Mouse (Mus musculus) gastrocnemius, adult 8-10 months (tissue): Measurements from ENCODE around the gene Mycbp. TPM values are rescaled to one million over a fixed set of nuclear protein-coding genes. Genes with fewer than 3 reads are reported as not detected.
"Not testable (repeated sequence)": the region's sequence is repeated elsewhere in the genome, so short reads cannot be mapped to it uniquely, and the experiment has no call there.

ENCODE experiments used
- DNase-seq, 2 experiments: peaks; one replicate each; pipeline ENCODE4 v3.0.0; 2022; ENCODE audit warnings: low spot score in 2 of 2
- total RNA-seq, 4 experiments: library from RNA; stranded (reverse); gene quantifications; 2 replicates each; pipeline ENCODE4 v1.2.4; 2022

The Mycbp gene
- total RNA-seq, 4 experiments from 2014 or later, result 12.3 to 34.6 (median 21.5) TPM

- peak; percentile 28 to 33 for DNase-seq
Measured at GRCm38 (mm10) chr4:123939838-123940237, 35.2 kb downstream of the Mycbp start.

DNA sequence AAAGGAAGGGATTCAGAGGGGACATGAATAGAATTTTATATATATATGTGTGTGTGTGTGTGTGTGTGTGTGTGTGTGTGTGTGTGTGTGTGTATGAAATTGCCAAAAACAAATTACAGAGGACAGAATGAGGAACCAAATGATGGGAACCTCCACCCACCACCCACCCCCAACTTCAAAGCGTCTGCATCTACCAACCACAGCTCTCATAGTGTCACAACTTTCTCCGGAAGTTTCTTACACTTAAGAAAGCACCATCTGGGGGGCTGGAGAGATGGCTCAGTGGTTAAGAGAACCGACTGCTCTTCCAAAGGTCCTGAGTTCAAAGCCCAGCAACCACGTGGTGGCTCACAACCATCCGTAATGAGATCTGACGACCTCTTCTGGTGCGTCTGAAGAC is 36.2 kb downstream of the Mycbp start:
- DNase-seq, result not testable (repeated sequence)

GRCm38 (mm10) chr4:123946701-123947100 is 42.1 kb downstream of the Mycbp start:
- DNase-seq, result no peak

DNA sequence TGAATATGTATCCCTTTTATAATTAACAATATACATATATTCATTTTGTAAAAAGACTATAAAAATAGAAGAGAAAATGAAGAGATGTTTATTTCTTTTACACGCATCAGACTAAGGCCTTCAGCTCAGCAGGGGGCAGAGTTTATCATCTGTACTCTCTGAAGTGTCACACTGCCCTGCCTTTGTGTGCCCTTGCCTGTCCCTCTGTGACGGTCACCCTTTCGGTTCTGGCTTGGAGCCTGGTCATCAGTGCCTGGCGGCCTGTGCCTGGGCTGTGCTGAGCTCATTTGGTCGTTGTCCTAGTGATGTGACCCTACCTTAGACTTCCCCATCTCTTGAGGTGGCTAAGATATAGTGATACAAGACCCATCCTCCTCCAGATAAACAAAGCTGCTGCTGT is 42.5 kb downstream of the Mycbp start:
- DNase-seq, result no peak

- DNase-seq, result no peak
Measured at GRCm38 (mm10) chr4:123948901-123949300, 44.3 kb downstream of the Mycbp start.

DNA sequence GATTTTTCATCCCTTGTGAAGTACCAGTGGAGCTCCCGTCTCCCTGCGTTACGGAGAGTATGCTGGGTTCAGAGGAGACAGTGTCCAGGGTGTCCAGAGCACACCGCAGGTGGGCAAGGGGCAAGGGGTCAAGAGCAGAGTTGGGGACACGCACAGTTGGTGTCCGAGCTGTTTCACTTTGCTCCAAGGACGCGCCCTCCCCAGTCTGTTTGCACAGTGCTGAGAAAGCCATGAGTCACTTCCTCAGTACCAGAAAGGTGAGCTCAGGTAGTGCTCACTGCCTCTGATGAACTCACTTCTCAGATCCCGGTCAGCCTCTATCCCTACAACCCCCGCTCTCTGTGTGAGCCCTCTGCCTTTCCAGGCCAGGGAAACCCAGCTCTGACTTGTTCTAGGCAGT is 45.0 kb downstream of the Mycbp start:
- DNase-seq, result no peak

- no peak for DNase-seq
Measured at GRCm38 (mm10) chr4:123952059-123952458, 47.4 kb downstream of the Mycbp start.

- peak; percentile 25 to 48 for DNase-seq
Measured at GRCm38 (mm10) chr4:123956703-123957491, 52.3 kb downstream of the Mycbp start.

DNA sequence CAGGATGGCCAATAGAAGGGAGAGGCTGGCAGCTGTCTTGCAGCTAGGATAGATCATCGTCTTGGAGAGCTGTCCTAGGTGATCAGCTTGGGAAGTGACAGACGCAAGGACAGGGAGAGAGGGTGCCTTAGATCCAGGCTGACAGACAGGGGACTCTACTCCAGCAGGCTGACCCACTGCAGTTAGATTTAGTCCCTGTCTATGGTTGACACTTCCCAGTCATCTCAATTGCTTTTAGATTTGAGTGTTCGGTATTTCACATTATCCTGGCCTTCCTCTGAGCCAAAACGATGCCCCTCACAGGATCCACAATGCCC is 52.8 kb downstream of the Mycbp start:
- no peak for DNase-seq

DNA sequence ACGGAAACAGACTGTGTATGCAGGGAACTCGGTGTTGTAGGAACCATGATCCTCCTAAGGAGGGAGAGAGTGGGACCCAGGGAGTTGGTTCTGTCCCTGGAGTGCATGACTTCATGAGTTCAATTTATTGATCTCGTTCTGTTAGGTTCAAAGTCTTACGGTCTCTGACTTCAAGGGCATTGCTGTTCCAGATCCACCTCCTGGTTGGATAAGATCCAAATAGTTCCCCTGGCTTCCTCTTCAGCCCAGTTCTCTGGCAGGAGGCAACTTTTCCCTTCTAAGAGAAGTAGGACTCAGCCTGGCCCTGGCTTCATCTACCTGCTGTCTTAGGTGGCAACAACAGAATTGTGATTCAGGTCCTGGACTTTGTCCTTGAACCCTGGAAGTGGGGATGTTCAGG is 53.3 kb downstream of the Mycbp start:
- no peak for DNase-seq

GRCm38 (mm10) chr4:123960955-123961354 is 56.3 kb downstream of the Mycbp start:
- DNase-seq, result no peak

Other genes with a start within 250 kb of the Mycbp start
- 10 to 100 TPM; 49.5 to 63.7 (median 57.9) TPM for gene Macf1, start 220.5 kb upstream of the Mycbp start, total RNA-seq
- 100 to 1,000 TPM; 230 to 275 (median 261) TPM for gene Ndufs5, start 186.6 kb upstream of the Mycbp start, total RNA-seq
- 10 to 100 TPM; 20.2 to 33.9 (median 25.3) TPM for gene Akirin1, start 154.5 kb upstream of the Mycbp start, total RNA-seq
- not detected for gene Rhbdl2, start 117.0 kb upstream of the Mycbp start, total RNA-seq
- not detected for gene 4933427I04Rik, start 45.2 kb upstream of the Mycbp start, total RNA-seq
- gene Rragc, start 12.6 kb downstream of the Mycbp start, total RNA-seq, result 10 to 100 TPM; 17.9 to 27.2 (median 21.3) TPM
- not detected for gene 4930535I16Rik, start 13.2 kb downstream of the Mycbp start, total RNA-seq